Mouse (Mus musculus): Measurements from ENCODE around the gene Ifnar1. TPM values are rescaled to one million over a fixed set of nuclear protein-coding genes. Genes with fewer than 3 reads are reported as not detected.

Gene Ifnar1
- polyA plus RNA-seq, 1 experiment from 2014 or later: 32.7 TPM

DNA sequence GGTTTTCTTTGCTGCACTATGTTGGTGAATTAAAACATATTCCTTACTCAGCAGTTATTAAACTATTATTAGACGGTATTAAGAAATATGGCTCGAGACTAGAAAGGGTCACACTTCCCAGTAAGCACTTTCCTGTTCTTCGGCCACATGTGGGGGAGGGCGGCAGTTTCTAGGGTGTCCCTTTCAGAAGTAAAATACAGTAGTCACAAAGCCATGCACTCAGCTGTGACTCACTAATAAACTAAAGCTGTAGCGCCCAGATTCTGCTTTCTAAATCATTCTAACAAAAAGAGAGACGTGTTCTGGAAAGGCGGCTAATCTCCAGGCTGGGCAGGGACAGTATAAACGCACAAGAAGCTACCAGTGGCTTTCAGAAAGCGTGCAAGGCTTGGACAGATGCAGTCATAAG is 23.3 kb upstream of the Ifnar1 start:
- no peak overlapping the region for H3K4me3 ChIP-seq
- no peaks in the 10 kb centered on the region for H3K9me3 ChIP-seq (replicated peaks)
- no peaks in the 10 kb centered on the region for H3K27me3 ChIP-seq
- 53% methylated on average over 9 of the region's 9 CpGs for WGBS
- no peaks in the 10 kb centered on the region for H3K36me3 ChIP-seq
- H3K4me2 ChIP-seq: no peak overlapping the region
- no peak overlapping the region for H3K9ac ChIP-seq
- H3K4me1 ChIP-seq (replicated peaks): peaks cover 38% of the 10 kb centered on the region
- ATAC-seq (replicated peaks; ENCODE audit: insufficient number of reproducible peaks, insufficient read depth, low FRiP score, low read depth): no peak
- H3K27ac ChIP-seq: peak overlapping the region; percentile 56

DNA sequence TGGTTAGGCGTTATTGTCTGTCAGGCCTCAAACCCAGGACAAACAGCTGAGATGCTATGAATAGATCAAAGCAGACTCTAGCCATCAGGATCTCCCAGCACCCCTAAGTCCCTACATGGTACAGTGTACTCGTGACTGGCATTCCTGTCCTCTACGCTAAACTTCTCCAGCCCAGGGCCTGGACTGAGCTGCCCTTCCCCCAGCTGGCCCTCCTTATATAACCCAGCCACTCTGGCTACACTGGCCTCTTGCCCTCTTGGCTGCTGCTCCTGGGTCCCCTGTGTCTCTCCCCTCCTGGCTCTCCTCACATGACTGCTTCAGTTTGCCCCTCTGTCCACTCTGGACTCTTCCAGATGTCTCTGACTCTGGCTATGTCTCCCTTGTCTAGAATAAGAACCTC is 22.4 kb upstream of the Ifnar1 start:
- no peak overlapping the region for H3K9ac ChIP-seq
- no peak overlapping the region for H3K4me2 ChIP-seq
- no peak for ATAC-seq (replicated peaks; ENCODE audit: insufficient number of reproducible peaks, insufficient read depth, low FRiP score, low read depth)
- no peaks in the 10 kb centered on the region for H3K36me3 ChIP-seq
- H3K9me3 ChIP-seq (replicated peaks): no peaks in the 10 kb centered on the region
- H3K4me3 ChIP-seq: no peak overlapping the region
- H3K27ac ChIP-seq: peak overlapping the region; percentile 15; the same call in 1 of the 2 replicates
- 51% methylated on average over 3 of the region's 3 CpGs for WGBS
- H3K27me3 ChIP-seq: no peaks in the 10 kb centered on the region
- peaks cover 38% of the 10 kb centered on the region for H3K4me1 ChIP-seq (replicated peaks)

DNA sequence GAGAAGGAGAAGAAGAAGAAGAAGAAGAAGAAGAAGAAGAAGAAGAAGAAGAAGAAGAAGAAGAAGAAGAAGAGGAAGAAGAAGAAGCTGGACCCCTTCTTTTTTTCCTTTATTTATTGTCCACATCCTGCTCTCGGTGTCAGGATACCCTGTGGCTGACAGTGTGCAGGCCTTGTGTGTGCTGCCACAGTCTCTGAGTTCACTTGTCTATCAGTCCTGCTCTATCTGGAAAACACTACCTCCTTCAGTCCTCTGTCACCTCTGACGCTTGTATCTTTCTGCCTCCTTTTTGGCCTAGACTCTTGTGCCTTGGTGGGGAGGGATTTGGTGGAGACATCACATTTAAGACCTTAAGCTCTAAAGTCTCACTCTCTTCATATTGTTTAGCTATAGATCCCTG is 21.6 kb upstream of the Ifnar1 start:
- H3K27me3 ChIP-seq: no peaks in the 10 kb centered on the region
- peaks cover 38% of the 10 kb centered on the region for H3K4me1 ChIP-seq (replicated peaks)
- no peak overlapping the region for H3K4me2 ChIP-seq
- 58% methylated on average over 2 of the region's 2 CpGs for WGBS
- H3K9ac ChIP-seq: no peak overlapping the region
- H3K36me3 ChIP-seq: no peaks in the 10 kb centered on the region
- H3K27ac ChIP-seq: no peak overlapping the region
- H3K9me3 ChIP-seq (replicated peaks): no peaks in the 10 kb centered on the region
- H3K4me3 ChIP-seq: no peak overlapping the region
- no peak for ATAC-seq (replicated peaks; ENCODE audit: insufficient number of reproducible peaks, insufficient read depth, low FRiP score, low read depth)

DNA sequence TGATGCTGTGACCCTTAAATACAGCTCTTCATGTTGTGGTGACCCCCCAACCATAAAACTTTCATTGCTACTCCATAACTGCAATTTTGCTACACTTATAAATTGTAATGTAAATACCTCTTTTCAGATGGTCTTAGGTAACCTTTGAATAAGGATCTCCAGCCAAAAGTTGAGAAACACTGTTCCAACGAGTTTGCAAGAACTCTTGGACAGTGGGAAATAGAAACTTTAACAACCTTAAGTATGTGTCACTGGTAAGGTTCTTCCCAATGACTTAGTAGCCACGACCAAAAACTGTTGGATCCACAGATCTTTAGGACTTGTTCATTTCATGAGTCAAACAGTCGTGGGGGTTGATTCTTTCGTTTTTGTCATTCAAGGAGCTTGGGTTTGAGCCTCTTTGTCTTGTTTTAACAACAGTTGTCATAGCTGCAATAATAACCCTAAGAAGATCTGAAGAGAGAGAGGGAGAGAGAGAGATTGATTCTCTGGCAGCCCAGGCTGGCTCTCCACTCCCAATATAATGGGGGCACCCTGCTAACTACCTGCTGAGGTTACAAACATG is 21.1 kb upstream of the Ifnar1 start:
- Histone ChIP-seq H3K9me3 (replicated peaks) (no peaks in the 10 kb centered on the region), H3K27me3 (no peaks in the 10 kb centered on the region), H3K9ac (peak overlapping the region; percentile 52; the same call in 1 of the 2 replicates), H3K4me2 (peak overlapping the region; percentile 94), H3K4me3 (peak overlapping the region; percentile 75), H3K27ac (peak overlapping the region; percentile 85), H3K36me3 (no peaks in the 10 kb centered on the region), H3K4me1 (replicated peaks) (peaks cover 37% of the 10 kb centered on the region)
- no peak for ATAC-seq (replicated peaks; ENCODE audit: insufficient number of reproducible peaks, insufficient read depth, low FRiP score, low read depth)
- WGBS: 85% methylated on average over 4 of the region's 4 CpGs

DNA sequence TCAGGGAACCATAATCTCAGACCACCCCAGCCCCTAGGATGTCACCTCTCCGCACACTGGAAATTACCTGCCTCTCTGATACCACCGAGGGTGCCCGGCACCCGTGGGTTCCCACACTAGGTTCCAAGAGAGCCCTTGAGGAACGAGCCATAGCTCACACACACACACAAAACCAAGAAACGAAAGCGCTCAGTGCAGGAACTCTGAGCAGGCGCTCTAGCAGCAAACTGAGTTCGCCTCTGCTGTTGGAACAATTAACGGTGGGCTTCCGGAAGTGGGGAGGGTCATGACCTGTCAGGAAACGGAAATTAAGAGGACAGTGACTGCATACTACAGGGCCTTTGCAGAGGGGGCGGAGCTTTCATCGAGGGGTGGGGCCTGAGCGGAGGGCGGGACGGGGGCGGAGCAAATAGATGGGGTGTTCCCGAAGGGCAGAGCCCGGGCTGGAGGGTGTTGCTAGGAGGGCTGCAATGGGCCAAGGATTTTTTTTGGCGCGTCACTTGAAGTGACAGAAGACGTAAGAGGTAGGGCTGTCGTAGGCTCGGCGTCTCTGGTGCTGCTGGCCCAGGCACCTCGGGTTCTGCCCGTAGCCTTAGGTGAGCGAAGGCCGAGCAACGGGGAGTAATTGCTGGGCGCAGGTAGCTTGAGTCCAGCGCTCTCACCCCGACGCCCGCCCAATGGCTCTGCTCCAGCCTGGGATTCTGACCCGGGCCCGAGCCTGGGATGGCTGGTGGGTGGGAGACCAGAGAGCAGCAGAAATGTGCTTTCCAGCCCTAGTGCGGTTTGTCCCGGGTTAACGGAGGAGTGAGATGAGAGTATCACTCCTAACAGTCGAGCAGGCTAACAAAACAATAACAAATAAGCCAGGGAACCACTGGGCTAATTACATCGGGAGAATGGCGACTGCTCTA is 20.2 kb upstream of the Ifnar1 start:
- peak overlapping the region; percentile 71 for H3K9ac ChIP-seq
- 2% methylated on average over 44 of the region's 44 CpGs for WGBS
- no peaks in the 10 kb centered on the region for H3K27me3 ChIP-seq
- H3K4me1 ChIP-seq (replicated peaks): peaks cover 33% of the 10 kb centered on the region
- H3K36me3 ChIP-seq: no peaks in the 10 kb centered on the region
- peak overlapping the region; percentile 85 for H3K27ac ChIP-seq
- peak; percentile 95 for ATAC-seq (replicated peaks; ENCODE audit: insufficient number of reproducible peaks, insufficient read depth, low FRiP score, low read depth)
- H3K4me2 ChIP-seq: peak overlapping the region; percentile 94
- no peaks in the 10 kb centered on the region for H3K9me3 ChIP-seq (replicated peaks)
- H3K4me3 ChIP-seq: peak overlapping the region; percentile 75

DNA sequence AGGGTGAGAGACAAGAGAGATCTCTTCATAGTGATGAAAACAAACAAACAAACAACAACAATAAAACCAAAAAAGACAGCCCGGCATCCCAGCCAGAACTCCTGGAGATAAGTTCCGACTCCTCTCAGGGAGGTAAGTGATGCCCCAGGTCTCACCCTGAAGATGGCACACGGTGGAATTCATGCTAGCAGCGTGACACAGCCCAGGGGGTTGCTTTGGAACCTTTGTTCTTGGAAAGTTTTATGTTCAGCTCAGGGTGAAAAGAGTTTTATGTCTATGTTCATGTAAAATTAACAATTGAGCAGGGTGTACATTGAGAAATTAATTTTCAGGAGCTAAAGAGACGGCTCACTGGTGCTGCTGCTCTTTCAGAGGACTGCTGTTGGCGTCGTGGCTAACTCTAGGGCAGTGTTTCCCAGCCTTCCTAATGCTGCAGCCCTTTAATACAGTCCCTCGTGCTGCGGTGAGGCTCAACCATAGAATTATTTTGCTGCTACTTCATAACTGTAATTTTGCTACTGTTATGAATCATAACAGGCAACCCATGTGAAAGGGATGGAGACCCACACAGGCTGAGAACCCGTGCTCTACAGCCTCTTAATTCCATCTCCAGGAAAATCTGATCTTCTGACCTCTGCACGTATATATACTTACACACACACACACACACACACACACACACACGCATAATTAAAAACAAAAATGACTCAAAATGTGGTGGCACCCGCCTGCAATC is 19.4 kb upstream of the Ifnar1 start:
- peak overlapping the region; percentile 94 for H3K4me2 ChIP-seq
- H3K9ac ChIP-seq: peak overlapping the region; percentile 71
- WGBS: 51% methylated on average over 13 of the region's 13 CpGs
- no peaks in the 10 kb centered on the region for H3K9me3 ChIP-seq (replicated peaks)
- ATAC-seq (replicated peaks; ENCODE audit: insufficient number of reproducible peaks, insufficient read depth, low FRiP score, low read depth): no peak
- H3K4me1 ChIP-seq (replicated peaks): peaks cover 31% of the 10 kb centered on the region
- H3K27ac ChIP-seq: peak overlapping the region; percentile 85
- peak overlapping the region; percentile 75 for H3K4me3 ChIP-seq
- H3K27me3 ChIP-seq: no peaks in the 10 kb centered on the region
- no peaks in the 10 kb centered on the region for H3K36me3 ChIP-seq

DNA sequence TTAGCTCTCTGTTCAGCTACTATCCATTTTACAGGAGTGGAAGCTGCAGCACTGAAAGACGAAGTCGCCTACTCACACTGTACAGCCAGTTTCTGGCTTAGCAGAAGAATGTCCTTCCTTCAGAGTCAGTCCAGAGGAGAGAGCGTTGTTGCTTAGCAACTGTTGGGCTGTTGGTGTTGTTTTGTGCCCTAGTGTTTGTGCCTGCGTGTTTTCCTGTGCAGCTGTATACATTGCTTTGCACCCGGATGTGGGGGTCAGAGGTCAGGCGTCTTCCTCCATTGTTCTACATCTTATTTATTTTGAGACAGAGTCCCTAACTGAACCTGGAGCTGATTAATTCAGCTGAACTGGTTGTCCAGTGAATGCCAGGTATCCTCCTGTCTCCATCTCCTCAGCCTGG is 18.5 kb upstream of the Ifnar1 start:
- ATAC-seq (replicated peaks; ENCODE audit: insufficient number of reproducible peaks, insufficient read depth, low FRiP score, low read depth): no peak
- peak overlapping the region; percentile 94 for H3K4me2 ChIP-seq
- H3K4me1 ChIP-seq (replicated peaks): peaks cover 30% of the 10 kb centered on the region
- H3K4me3 ChIP-seq: no peak overlapping the region
- no peak overlapping the region for H3K9ac ChIP-seq
- 0 out of 2 replicates have a peak overlapping the region, but pooled peaks have one; percentile 19 for H3K27ac ChIP-seq
- 56% methylated on average over 6 of the region's 6 CpGs for WGBS
- no peaks in the 10 kb centered on the region for H3K36me3 ChIP-seq
- no peaks in the 10 kb centered on the region for H3K27me3 ChIP-seq
- H3K9me3 ChIP-seq (replicated peaks): no peaks in the 10 kb centered on the region

DNA sequence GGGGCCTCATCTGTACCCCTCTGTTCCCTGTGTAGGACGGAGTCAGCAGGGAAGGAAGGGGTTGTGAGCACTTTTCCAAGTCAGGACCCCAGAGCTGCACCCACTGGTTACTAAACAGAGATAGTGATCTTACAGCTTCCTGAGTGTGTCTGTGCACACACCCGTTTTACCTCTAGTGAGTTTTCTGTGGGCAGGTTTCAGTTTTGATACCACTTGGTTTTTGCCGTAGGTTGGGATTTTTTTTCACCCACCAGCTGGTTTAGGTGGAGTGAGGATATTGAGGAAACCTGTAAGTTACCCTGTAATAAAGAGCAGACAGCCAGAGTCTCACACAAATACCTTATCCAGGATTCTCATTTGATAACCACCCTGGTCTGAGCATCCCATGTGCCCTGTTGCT is 14.6 kb upstream of the Ifnar1 start:
- Histone ChIP-seq H3K4me2 (no peak overlapping the region), H3K27me3 (no peaks in the 10 kb centered on the region), H3K9me3 (replicated peaks) (no peaks in the 10 kb centered on the region), H3K4me1 (replicated peaks) (peaks cover 13% of the 10 kb centered on the region), H3K9ac (no peak overlapping the region), H3K36me3 (no peaks in the 10 kb centered on the region), H3K27ac (no peak overlapping the region), H3K4me3 (no peak overlapping the region)
- no peak for ATAC-seq (replicated peaks; ENCODE audit: insufficient number of reproducible peaks, insufficient read depth, low FRiP score, low read depth)
- WGBS: 66% methylated on average over 3 of the region's 3 CpGs

DNA sequence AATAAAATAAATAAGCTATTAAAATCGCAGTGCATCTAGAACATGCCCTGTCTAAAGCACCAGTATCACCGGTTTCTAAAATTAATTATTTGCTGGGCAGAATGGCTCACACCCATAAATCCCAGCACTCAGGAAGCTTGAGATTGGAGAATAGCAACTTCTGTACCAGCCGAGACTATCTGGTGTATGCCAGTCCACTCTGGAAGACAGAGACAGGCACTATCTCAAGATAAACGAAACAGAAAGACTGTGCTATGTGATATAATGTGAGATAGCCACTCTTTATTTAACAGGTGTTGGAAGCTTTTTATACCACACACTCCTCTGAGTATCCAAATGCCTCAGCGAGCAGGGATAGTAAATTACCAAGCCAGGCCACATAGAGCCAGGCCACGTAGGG is 13.6 kb upstream of the Ifnar1 start:
- H3K4me1 ChIP-seq (replicated peaks): 0 out of 2 replicates have a peak, but pooled peaks cover 2% of the 10 kb centered on the region
- no peaks in the 10 kb centered on the region for H3K9me3 ChIP-seq (replicated peaks)
- no peaks in the 10 kb centered on the region for H3K36me3 ChIP-seq
- no peak overlapping the region for H3K4me2 ChIP-seq
- no peaks in the 10 kb centered on the region for H3K27me3 ChIP-seq
- ATAC-seq (replicated peaks; ENCODE audit: insufficient number of reproducible peaks, insufficient read depth, low FRiP score, low read depth): no peak
- no peak overlapping the region for H3K4me3 ChIP-seq
- H3K27ac ChIP-seq: no peak overlapping the region
- 70% methylated on average over 6 of the region's 6 CpGs for WGBS
- no peak overlapping the region for H3K9ac ChIP-seq

DNA sequence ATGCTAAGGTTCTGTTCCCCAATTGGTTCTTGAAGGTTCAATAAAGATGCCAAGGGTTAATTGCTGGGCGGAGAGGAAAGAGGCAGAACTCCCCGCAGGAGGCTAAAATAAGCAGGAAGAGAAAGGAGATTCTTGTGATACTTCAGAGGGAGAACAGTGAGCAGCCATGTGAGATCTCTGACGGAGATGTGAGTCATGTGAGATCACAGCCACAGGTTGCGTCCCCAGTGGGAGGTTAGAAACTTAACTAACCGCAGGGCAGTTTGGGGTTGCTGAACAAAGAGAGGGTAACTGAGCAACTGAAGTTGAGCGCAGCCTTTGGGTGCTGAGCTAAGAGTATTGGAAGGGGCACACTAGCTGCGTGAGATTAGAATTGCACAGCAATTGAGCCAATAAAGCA is 9.3 kb upstream of the Ifnar1 start:
- Histone ChIP-seq H3K9ac (no peak overlapping the region), H3K4me2 (no peak overlapping the region), H3K27me3 (no peaks in the 10 kb centered on the region), H3K4me1 (replicated peaks) (no peaks in the 10 kb centered on the region), H3K27ac (no peak overlapping the region), H3K9me3 (replicated peaks) (no peaks in the 10 kb centered on the region), H3K4me3 (no peak overlapping the region), H3K36me3 (no peaks in the 10 kb centered on the region)
- 41% methylated on average over 7 of the region's 7 CpGs for WGBS
- no peak for ATAC-seq (replicated peaks; ENCODE audit: insufficient number of reproducible peaks, insufficient read depth, low FRiP score, low read depth)

DNA sequence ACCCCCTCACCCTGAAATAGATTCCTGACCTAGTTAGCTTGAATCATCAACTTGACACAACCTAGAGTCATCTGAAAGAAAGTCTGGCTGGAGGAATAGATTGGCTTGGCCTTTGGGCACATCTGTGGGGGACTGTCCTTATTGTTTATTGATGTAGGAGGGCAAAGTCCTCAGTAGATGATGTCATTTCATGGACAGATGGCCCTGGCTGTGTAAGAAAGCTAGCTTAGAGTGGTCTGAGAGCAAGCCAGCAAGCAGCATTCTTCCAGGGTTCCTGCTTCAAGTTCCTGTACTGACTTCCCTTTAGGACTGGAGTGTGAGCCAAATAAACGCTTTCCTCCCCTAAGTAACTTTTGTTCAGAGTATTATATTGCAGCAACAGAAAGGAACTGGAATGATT is 7.0 kb upstream of the Ifnar1 start:
- ATAC-seq (replicated peaks; ENCODE audit: insufficient number of reproducible peaks, insufficient read depth, low FRiP score, low read depth): no peak
- 74% methylated on average over 1 of the region's 1 CpGs for WGBS
- H3K4me3 ChIP-seq: no peak overlapping the region

More for the DNA sequence above, 7.0 kb upstream of the Ifnar1 start:
- no peaks in the 10 kb centered on the region for H3K9me3 ChIP-seq (replicated peaks)
- no peak overlapping the region for H3K4me2 ChIP-seq
- H3K27me3 ChIP-seq: no peaks in the 10 kb centered on the region
- no peaks in the 10 kb centered on the region for H3K4me1 ChIP-seq (replicated peaks)
- H3K9ac ChIP-seq: no peak overlapping the region
- no peak overlapping the region for H3K27ac ChIP-seq
- no peaks in the 10 kb centered on the region for H3K36me3 ChIP-seq
